Mouse (Mus musculus): ENCODE results near the gene Ptpre.

Gene Ptpre

DNA sequence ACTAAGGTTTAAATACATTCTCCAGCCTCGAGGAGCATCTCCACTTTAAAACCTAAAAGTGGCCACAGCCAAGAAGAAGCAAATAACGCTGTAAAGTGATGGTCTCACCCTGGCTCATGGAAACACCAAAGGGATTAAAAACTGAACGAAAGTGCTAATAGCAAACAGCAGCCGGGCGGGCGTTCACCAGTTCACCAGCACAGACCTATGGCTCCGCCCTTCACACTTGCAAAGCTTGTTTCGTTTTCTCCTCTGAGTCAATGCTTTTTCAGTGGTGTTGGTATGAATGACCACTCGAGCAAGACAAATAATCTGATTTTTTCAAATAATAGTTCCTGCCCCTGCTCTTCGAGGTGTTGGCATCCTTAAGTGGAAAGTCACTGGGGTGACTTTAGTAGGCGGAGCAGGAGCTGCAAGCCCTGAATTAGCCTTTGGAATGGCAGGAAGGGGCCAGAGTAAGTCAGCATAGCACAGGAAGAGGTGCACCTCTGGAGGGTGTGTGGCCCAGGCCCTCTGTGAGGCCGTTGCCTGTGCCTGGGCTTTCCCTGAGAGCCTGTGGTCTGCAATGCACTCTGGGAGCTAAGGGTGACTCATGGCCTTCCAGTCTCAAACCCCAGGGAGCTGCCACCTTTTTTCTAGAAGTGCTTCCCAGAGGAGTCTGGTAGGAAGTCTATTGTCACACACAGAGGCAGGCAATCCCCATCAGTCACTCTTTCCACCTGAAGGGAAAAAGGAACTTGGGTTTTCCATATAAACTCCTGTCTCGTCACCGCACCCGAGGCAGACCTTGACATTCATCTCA lies 67.9 kb downstream of the Ptpre start:
- in situ Hi-C loops (cut with MboI, MseI), result no loop called here

DNA sequence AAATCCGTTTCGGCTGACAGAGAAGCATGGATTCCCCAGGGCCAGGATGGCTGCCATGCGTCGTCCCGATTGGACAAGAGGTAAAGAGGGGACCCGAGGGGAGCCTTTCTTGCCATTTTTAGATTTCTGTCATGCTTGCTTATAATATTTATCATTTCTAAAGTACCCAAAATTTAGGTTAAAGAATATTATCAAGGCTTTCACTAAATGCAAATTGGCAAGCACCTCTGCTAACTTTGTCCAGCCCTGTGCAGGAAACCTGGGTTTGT lies 68.5 kb downstream of the Ptpre start:
- in situ Hi-C loops (cut with MboI, MseI), result no loop called here

DNA sequence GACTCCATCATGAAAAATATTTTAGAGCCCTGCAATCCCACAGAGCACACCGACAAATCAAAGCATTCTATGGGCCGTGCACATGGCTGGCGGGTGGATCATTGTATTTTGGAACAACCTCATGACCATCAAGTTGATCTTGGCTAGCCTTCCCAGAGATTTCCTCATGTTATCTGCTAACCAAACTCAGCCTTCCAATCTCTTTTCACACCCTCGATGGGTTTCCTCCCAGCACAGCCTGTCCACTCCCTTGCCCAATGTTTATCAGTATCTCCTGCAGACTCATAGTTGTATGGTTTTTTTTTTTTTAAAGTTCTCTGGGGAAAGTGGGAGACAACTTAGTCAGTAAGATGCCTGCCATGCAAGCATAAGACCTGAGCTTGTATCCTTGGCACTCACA lies 70.9 kb downstream of the Ptpre start:
- in situ Hi-C loops (cut with MboI, MseI), result no loop called here

DNA sequence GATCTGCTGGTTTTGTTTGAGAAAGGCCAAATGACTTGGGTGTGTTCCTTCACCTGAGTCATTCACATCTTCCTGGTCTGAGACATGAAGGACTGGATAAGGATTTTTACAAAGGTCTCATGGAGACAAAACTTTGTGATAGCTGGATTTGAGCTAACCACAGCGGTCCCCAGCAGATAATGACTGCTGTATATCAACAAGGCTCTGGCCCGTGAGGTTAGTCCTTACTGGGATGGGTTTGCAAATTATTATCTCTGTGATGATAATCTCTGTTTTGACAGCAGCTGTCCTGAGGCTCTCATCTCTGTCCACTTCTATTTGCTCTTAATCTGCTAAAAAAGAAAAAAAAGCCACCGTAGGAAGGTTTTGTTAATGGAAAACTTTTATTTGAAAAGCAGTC lies 71.7 kb downstream of the Ptpre start:
- in situ Hi-C loops (cut with MboI, MseI), result no loop called here

DNA sequence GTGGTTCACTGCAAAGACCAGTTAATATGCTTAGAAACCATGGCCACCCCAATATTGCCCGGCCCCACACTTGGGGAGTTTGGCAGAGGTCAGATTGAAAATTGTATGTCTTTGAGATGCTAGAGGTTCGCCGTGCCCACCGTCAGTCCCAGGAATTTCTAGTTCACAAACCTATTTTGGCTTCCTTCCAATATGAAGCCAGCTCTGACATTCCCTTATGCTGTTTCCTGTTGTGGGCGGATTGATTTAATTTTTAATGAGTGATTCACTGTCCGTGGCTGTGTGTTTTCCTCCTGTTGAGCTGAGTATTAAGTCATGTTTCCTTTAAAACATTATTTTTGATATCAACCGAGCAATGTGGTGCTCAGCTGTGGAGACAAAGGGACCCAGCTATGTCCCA lies 72.4 kb downstream of the Ptpre start:
- in situ Hi-C loops (cut with MboI, MseI), result loop anchor here in 1 of 2 experiments (10.0 kb wide), 2 partner anchors 205 to 1155 kb away; no protein-coding TSS in a partner anchor

DNA sequence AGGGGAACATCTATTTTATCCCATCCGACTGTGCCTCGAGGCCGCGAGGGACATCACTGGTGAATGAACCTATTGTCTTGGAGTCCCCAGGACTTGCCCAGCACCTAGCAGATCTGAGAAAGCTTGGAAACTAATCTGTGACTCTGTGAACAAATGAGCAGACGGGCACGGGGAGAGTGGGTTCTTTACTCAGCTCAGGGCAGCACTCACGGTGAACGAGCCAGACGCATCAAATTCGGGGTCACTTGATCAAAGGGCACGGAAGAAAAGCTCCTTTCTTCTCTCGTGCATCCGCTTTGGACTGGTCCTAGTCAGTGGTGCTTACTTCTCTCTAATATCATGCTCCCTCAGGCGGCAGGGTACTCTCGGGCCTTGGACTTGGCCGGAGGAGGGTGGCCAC lies 75.0 kb downstream of the Ptpre start:
- in situ Hi-C loops (cut with MboI, MseI), result loop anchor here in 1 of 2 experiments (10.0 kb wide), 2 partner anchors 207 to 1153 kb away; no protein-coding TSS in a partner anchor

DNA sequence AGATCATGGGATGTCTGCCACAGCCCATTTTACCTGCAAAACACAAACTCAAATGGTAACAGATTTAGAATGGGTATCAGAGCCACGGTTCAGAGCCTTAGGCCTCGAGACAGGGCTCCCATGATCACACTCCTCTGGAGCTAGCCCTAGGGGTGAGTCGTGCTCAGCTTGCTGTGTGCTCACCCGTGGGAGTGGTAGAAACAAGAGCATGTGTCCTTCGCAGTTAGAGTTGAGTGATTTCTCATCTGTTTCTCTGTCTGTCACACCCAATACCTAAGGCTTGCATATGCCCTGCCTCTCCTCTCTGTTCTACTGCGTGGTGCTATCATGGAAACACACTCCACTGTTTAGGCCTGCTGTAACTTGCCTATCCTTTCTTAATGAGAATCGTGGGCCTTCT lies 75.5 kb downstream of the Ptpre start:
- in situ Hi-C loops (cut with MboI, MseI), result loop anchor here in 1 of 2 experiments (10.0 kb wide), 2 partner anchors 208 to 1152 kb away; no protein-coding TSS in a partner anchor

DNA sequence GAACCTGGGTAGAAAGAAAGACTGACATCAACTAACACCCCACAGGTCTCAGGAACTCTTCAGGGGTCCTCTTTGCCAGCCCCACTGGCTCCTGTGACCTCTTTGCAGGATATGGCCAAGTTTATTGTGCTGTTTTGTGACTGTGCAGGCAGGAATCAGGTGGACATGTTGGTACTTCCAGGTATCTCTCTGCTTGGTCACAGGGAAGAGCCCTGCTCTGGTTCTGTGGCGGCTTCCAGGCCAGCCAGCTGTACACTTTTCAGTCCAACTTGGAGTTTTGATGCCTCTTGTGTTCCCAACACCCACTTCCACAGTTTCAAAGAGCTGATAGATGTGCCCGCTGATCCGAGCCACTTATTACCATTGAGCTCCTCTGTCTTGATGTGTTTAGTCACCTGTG lies 76.1 kb downstream of the Ptpre start:
- in situ Hi-C loops (cut with MboI, MseI), result loop anchor here in 1 of 2 experiments (10.0 kb wide), 2 partner anchors 209 to 1151 kb away; no protein-coding TSS in a partner anchor

DNA sequence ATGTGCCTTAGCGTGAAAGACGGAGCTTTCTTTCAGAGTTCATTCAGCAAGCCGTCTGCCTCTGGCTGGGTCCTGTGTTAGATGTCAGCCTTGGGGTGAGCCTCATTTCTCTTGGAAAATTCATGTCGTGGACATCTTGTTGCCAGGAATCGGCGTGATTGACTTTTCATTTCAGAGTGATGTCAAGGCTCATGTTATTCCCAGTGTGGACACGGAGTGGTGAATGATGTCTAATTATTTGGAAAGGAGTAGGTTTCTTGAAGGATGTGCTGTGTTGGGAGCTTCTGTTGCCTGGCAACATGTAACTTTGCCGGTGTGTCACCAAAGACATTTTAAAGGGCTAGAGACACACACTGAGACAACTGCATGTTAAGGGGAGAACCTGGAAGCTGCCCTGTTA lies 77.6 kb downstream of the Ptpre start:
- in situ Hi-C loops (cut with MboI, MseI), result loop anchor here in 1 of 2 experiments (10.0 kb wide), 2 partner anchors 210 to 1150 kb away; no protein-coding TSS in a partner anchor

DNA sequence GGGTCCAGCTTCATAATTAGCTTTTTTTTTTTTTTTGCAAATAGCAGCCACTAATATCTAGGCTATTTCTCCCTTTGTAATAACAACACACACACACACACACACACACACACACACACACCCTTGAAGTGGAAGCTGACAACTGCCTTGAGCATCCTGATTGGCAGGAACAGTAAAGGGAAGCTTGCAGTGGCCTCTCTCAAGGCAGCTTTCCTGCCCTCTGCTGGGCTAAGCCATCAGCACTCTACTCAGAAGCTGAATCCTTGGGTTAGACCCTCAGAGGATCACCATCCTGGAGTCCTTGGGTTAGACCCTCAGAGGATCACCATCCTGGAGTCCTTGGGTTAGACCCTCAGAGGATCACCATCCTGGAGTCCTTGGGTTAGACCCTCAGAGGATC lies 79.2 kb downstream of the Ptpre start:
- in situ Hi-C loops (cut with MboI, MseI), result loop anchor here in 1 of 2 experiments (10.0 kb wide), 2 partner anchors 212 to 1148 kb away; no protein-coding TSS in a partner anchor

DNA sequence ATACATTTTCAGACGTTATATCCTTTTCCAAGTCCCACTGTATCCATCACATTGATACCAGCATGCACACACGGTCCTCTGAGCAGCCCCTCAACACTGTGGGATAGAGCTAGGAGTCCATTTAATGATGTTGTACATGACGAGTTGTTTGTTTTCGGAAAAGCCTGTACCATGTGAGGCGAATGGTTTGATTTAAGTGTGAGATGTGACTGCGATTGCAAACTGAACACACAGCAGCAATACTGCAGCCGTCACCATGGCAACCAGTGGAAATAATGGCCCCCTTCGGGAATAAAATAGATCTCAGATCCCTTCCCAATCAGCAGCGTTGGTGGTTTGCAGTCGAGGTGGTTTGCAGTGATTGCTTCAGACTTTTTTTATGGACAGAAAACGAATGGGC lies 80.5 kb downstream of the Ptpre start:
- in situ Hi-C loops (cut with MboI, MseI), result loop anchor here in 1 of 2 experiments (10.0 kb wide), 2 partner anchors 213 to 1147 kb away; no protein-coding TSS in a partner anchor

DNA sequence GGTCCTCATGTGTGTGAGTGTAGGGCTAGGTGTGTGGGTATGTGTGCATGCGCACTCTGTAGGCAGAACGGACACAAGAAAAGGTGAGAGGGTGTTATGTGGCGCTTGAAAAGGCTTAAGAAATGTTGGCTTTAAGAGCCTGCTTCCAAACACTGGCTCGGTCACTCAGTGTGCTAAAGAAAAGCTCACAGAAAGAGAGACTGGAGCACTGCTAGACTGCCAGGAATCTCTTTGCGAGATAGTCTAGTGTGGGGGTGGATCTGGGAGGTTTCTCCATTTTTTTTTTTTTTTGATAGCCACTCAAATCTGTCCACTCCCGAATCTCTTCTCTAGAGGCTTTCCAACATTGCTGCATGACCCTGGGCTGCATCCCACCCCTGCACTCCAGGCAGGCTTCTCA lies 84.4 kb downstream of the Ptpre start:
- in situ Hi-C loops (cut with MboI, MseI), result loop anchor here in 1 of 2 experiments (5.0 kb wide), 1 partner anchor 84 kb away; the partner anchor contains the start of gene Ptpre

DNA sequence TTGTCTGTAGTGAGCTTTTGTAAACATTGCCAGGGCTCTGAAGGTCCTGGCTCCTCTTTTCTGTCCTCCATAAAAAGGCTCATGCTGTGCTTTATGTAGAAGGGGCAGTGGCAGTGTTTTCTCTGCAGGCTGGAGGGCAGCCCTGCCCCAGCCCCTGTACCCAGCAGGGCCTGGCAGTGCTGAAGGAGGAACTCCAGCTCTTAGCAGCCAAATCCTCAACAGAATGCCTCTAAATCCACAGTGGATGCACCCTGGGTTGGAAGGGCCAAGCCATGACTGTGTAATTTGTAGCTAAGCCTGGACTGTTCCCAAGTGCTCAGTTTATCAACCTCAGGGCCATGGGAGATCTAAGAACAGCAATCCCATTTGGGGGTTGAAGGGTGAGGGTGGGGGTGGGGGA lies 85.0 kb downstream of the Ptpre start:
- in situ Hi-C loops (cut with MboI, MseI), result loop anchor here in 1 of 2 experiments (5.0 kb wide), 1 partner anchor 85 kb away; the partner anchor contains the start of gene Ptpre

DNA sequence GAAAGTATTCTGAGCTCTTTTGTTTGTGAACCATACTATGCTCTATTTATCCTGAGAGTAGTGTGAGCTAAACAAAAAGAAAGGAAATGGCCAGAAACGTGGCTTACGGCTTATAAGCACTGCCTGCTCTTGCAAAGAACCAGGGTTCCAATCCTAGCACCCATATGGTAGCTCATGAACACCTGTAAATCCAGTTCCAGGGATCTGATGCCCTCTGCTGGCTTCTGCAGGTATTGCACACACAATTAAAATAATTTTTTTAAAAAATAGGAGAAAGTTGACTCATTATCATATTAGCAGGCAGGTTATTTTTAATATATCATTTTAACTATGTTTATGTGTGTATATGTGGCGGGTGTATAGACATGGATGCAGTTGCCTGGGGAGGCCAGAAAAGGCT lies 87.6 kb downstream of the Ptpre start:
- in situ Hi-C loops (cut with MboI, MseI), result loop anchor here (5.0 to 25.0 kb wide), 2 partner anchors 88 to 1838 kb away; partner anchors contain the start of genes Ptpre (in 2 of the 2), Dhx32 (in 1 of the 2) and Fank1 (in 1 of the 2)

DNA sequence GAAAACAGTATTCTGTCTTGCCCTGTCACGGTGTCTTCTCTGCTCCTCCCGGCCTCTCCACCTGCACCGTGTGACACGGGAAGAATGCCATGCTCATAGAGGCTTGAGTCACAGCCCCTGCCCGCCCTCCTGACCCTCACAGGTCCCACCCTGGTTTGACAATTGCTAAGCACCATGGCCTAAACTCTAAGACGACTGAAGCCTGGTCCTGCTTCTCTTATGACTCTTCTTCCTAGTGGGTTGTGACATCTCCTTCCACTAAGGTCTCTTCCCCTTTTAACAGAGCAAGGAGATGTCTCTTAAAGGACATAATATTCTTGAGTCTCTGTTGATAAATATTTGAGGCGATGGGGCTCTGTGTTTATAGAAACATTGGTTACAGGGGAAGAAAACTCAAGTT lies 91.1 kb downstream of the Ptpre start:
- in situ Hi-C loops (cut with MboI, MseI), result loop anchor here in 1 of 2 experiments (5.0 to 25.0 kb wide), 2 partner anchors 91 to 1841 kb away; partner anchors contain the start of genes Dhx32, Fank1 and Ptpre

DNA sequence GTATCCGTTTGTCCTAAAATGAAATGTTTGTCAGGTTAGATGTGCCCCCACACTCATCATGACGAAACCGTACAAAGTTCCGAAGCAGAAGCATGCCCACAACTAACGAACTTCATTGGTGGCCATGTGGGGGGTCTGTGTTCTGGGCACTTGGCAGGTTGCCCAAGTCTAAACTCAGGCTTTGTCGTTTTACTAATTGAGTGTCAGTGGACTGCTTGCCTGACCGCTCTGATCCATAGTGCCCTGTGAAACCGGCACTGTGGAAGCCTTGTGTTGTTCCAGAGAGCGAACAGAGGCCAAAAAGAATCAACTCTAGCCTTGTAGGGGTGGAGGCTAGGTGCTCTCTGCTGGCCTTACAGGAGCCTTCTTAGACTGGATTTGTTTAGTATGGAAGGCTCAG lies 91.7 kb downstream of the Ptpre start:
- in situ Hi-C loops (cut with MboI, MseI), result loop anchor here in 1 of 2 experiments (5.0 to 25.0 kb wide), 2 partner anchors 92 to 1842 kb away; partner anchors contain the start of genes Dhx32, Fank1 and Ptpre

DNA sequence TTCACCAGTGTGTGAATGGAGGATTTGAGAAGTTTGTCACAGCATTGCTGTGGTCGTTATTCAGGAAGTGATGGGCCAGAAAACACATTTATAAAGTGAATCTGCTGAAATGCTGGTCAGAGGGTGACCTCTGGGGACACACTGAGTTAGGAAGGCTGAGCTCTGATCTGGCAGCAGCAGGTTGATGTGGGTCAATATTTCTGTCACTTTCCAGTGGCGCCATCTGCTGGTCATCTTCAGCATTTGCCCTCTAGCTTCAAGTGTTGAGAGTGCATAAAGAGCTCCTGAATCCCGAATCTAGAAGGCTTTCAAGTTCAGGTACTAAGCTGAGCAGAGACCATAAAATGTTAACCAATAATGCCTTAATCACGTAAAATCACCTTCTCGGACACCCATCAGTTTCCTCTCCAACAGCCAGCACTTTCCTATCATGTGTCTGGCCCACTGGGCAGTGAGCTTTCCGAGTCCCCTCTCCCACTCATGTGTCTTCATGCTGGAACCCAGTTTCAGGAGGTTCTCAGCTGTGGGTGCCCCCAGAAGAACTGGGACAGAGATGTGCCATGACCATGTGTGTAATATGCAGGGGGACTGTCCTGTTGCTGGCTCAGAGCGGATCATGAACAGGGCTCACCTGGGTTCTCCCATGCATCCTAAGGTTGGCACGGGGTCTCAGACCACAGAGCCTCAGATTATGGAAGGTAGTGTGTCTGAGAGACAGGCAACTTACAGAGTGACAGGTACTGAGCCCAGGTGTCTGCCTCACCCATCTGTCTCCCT lies 94.7 kb downstream of the Ptpre start:
- in situ Hi-C loops (cut with MboI, MseI), result loop anchor here (5.0 to 25.0 kb wide), 2 partner anchors 145 to 1845 kb away; partner anchors contain the start of genes Dhx32 (in 1 of the 2) and Fank1 (in 1 of the 2)

DNA sequence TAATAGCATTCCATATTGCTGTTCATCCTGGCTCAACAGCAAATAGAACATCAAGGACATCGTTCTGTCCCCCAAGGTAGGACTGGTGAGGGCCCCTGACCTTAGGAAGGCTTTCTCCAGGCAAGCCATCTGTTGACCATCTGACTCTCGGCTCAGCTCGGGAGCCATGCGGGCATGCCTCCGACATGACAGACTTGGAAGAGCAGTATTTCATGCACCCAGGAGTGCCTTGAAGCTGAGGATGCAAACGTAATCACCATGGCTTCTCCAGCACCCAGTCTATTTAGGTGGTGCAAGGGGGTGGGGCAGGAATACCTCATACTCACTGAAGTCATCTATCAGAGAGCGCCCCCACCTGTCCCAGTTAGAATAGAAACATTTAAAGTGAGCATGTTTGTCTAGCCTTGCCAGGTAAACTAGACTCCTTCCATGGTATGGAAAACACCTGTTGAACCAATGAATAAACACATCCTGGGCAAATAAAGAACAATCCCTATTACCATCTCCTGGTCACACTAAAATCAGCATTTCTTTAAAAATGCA lies 95.5 kb downstream of the Ptpre start:
- in situ Hi-C loops (cut with MboI, MseI), result loop anchor here (5.0 to 25.0 kb wide), 2 partner anchors 145 to 1845 kb away; partner anchors contain the start of genes Dhx32 (in 1 of the 2) and Fank1 (in 1 of the 2)

DNA sequence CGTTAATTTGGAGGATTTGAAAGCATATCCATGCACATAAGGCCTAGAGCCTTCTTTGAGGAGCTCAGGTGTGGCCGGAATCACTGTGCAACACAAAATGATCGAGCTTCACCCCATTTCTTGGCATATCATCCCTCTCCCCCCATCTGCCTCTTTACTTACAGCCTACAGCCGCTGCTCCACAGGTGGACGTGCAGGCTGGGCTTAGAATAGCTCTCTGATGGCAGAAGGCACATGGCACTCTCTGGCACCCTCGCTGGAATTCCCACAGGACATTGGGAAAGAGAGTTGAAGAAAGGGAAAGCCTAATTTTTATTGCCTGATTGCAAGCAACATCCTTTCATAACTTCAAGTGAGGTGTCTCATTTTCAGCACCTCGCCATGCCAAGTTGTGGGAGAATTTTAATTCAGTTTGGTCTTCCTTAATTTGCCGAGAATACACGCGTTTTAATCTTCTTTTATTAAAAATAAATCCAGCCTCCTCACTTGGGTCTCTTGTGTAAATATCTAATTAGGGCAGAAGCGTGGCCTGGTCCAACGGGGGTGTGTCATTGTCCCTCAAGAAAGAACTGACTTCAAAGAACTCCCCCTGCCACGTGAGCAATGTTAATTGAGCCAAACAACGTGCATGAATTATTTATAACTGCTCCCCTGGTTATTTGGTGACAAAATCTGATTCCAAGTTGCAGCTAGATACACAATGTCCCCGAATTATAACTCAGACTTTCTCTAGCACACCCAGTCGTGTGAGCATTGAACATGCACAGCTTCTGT lies 97.8 kb downstream of the Ptpre start:
- in situ Hi-C loops (cut with MboI, MseI), result loop anchor here (5.0 to 25.0 kb wide), 2 partner anchors 148 to 1848 kb away; partner anchors contain the start of genes Dhx32 (in 1 of the 2) and Fank1 (in 1 of the 2)

DNA sequence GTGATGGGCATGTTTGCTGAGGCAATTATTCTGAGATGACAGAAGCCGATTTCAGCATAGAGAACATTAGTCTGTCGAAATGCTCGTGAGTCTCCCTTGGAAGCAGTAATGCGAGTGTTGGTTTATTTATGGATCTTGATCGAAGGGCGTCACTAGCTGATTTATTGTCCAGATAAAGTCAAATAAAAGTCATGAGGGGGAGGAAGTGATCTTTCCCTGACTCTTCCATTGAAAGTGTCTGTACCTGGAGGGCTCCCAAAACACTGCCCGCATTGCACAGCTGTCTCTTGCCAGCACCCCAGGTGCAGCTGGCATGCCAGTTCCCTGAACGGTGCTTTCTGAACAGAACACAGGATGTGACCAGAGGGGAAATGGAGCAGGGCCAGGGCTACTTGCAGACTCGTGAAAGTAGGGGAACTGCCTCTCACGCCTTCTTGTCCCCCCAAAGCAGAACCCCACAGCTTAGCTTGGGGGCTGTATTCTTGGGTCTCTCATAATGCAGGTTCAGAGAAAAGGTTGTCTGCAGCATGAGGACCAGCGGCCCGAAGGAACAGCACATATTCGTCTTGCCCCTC lies 100.2 kb downstream of the Ptpre start:
- in situ Hi-C loops (cut with MboI, MseI), result loop anchor here in 1 of 2 experiments (25.0 kb wide), 1 partner anchor 1850 kb away; the partner anchor contains the start of genes Dhx32 and Fank1
